Comparison of ENCODE assay signal across 8 mouse cellular contexts in genomic region chr2:24974452-24974851, GRCm38 (mm10). TPM values are rescaled to one million over a fixed set of nuclear protein-coding genes. Genes with fewer than 3 reads are reported as not detected.
A peak's percentile ranks its signal among the peaks of the same experiment; 100 is the strongest.
DNase-seq lines count a peak whose midpoint lies in the region; ATAC-seq and TF ChIP-seq lines count a peak whose summit lies in the region.
"Not testable (repeated sequence)": the region's sequence is repeated elsewhere in the genome, so short reads cannot be mapped to it uniquely, and the experiment has no call there.

No protein-coding gene starts in this region.

- H3K79me3 ChIP-seq in C2C12 (ENCODE audit: low read depth) = peaks cover 12% of the 10 kb centered on the region

- WGBS in heart, embryonic 14.5 days = under 1% methylated on average over 17 of the region's 17 CpGs
- WGBS in intestine, postnatal 0 days = 1% methylated on average over 17 of the region's 17 CpGs
- WGBS in limb, embryonic 14.5 days = under 1% methylated on average over 16 of the region's 17 CpGs
- under 1% methylated on average over 17 of the region's 17 CpGs for WGBS in neural tube, embryonic 12.5 days

- H3ac ChIP-seq in C2C12 (ENCODE audit: control insufficient read depth, insufficient read length, low read depth) = peak overlapping the region; percentile 76

- not testable (repeated sequence) for DNase-seq in limb, embryonic 14.5 days (ENCODE audit: low spot score)
- DNase-seq in lung, postnatal 14 days = peak; percentile 9

- H3K9ac ChIP-seq in heart, embryonic 14.5 days (ENCODE audit: low read length) = peak overlapping the region; percentile 90
- H3K9ac ChIP-seq in intestine, postnatal 0 days (ENCODE audit: low read depth, low read length) = peak overlapping the region; percentile 82
- H3K9ac ChIP-seq in limb, embryonic 14.5 days (ENCODE audit: low read depth, low read length, severe bottlenecking) = peak overlapping the region; percentile 61
- peak overlapping the region; percentile 54 for H3K9ac ChIP-seq in neural tube, embryonic 12.5 days

- H3K27me3 ChIP-seq in C2C12 (ENCODE audit: control insufficient read depth, insufficient read depth, insufficient read length); heart, embryonic 14.5 days (ENCODE audit: control insufficient read depth, insufficient read depth, low read length); intestine, postnatal 0 days (replicated peaks; ENCODE audit: control insufficient read depth, insufficient read depth, low read length); limb, embryonic 14.5 days (ENCODE audit: control insufficient read depth, insufficient read depth, low read length); neural tube, embryonic 12.5 days (replicated peaks): not testable (repeated sequence)

- peak overlapping the region; percentile 94 for H3K4me2 ChIP-seq in heart, embryonic 14.5 days (ENCODE audit: low read length)
- H3K4me2 ChIP-seq in intestine, postnatal 0 days (replicated peaks; ENCODE audit: low read depth) = peak overlapping the region; percentile 99
- H3K4me2 ChIP-seq in limb, embryonic 14.5 days (replicated peaks; ENCODE audit: low read depth, low read length, severe bottlenecking) = peak overlapping the region; percentile 98
- H3K4me2 ChIP-seq in neural tube, embryonic 12.5 days (replicated peaks) = peak overlapping the region; percentile 85

- not testable (repeated sequence) for H3K9me3 ChIP-seq in heart, embryonic 14.5 days (ENCODE audit: control insufficient read depth, low read length); intestine, postnatal 0 days (ENCODE audit: control insufficient read depth); limb, embryonic 14.5 days (ENCODE audit: control insufficient read depth, low read length); neural tube, embryonic 12.5 days

- peak overlapping the region; percentile 87 for H3K4me3 ChIP-seq in C2C12 (ENCODE audit: insufficient read depth, poor library complexity, severe bottlenecking)
- H3K4me3 ChIP-seq in brown adipose tissue, adult 24 weeks (ENCODE audit: insufficient read depth, low read depth, low read length) = peak overlapping the region; percentile 81
- H3K4me3 ChIP-seq in heart, embryonic 14.5 days (ENCODE audit: control insufficient read depth in 1 of 2, insufficient read depth in 1 of 2, low read depth in 1 of 2, low read length in 2 of 2) = peak overlapping the region; percentile 84 to 88
- peak overlapping the region; percentile 71 for H3K4me3 ChIP-seq in intestine, postnatal 0 days (ENCODE audit: low read depth, low read length)
- H3K4me3 ChIP-seq in limb, embryonic 14.5 days (replicated peaks; ENCODE audit: low read length) = peak overlapping the region; percentile 53
- H3K4me3 ChIP-seq in neural tube, embryonic 12.5 days = peak overlapping the region; percentile 66

- H3K4me1 ChIP-seq in brown adipose tissue, adult 24 weeks (ENCODE audit: control insufficient read depth, insufficient read depth, insufficient read length, low read length); intestine, postnatal 0 days (replicated peaks; ENCODE audit: control insufficient read depth, insufficient read depth, low read length); limb, embryonic 14.5 days (ENCODE audit: control insufficient read depth, insufficient read depth, low read length): not testable (repeated sequence)
- peaks cover 2 to 14% of the 10 kb centered on the region in 2 experiments for H3K4me1 ChIP-seq in heart, embryonic 14.5 days (ENCODE audit: control insufficient read depth in 2 of 2, insufficient read depth in 2 of 2, low read length in 2 of 2)
- H3K4me1 ChIP-seq in neural tube, embryonic 12.5 days = peaks cover 22% of the 10 kb centered on the region

- TF ChIP-seq CTCF in C2C12 (IDR thresholded peaks at IDR 0.05; ENCODE audit: control insufficient read depth, insufficient read depth, insufficient read length); intestine, postnatal 0 days (IDR thresholded peaks at IDR 0.05; ENCODE audit: low read depth): not testable (repeated sequence)

- ATAC-seq in erythroid progenitor cell, adult 5-6 weeks (replicated peaks; ENCODE audit: low FRiP score, poor library complexity, severe bottlenecking) = peak; percentile 47
- not testable (repeated sequence) for ATAC-seq in heart, embryonic 14.5 days (ENCODE audit: insufficient number of reproducible peaks, insufficient read depth, low FRiP score, low read depth); intestine, postnatal 0 days; limb, embryonic 14.5 days (ENCODE audit: low FRiP score, low read depth); neural tube, embryonic 12.5 days (ENCODE audit: low FRiP score, low read depth)

- TF ChIP-seq POLR2A in limb, embryonic 14.5 days (IDR thresholded peaks at IDR 0.05; ENCODE audit: borderline replicate concordance, extremely low read depth, insufficient read depth, insufficient read length) = not testable (repeated sequence)

- H3K79me2 ChIP-seq in C2C12 (ENCODE audit: control insufficient read depth, insufficient read depth) = peaks cover 17% of the 10 kb centered on the region

- H3K27ac ChIP-seq in brown adipose tissue, adult 24 weeks (replicated peaks; ENCODE audit: low read depth, low read length) = peak overlapping the region; percentile 52
- H3K27ac ChIP-seq in heart, embryonic 14.5 days (replicated peaks in 1 of 2; ENCODE audit: control insufficient read depth in 1 of 2, insufficient read depth in 1 of 2, low read depth in 2 of 2, low read length in 2 of 2) = peak overlapping the region; percentile 72 to 94
- peak overlapping the region; percentile 89 for H3K27ac ChIP-seq in intestine, postnatal 0 days (ENCODE audit: low read depth, low read length)
- peak overlapping the region; percentile 22 for H3K27ac ChIP-seq in limb, embryonic 14.5 days (replicated peaks; ENCODE audit: low read depth, low read length)
- H3K27ac ChIP-seq in neural tube, embryonic 12.5 days = not testable (repeated sequence)

- H3K36me3 ChIP-seq in C2C12 (ENCODE audit: control insufficient read depth, insufficient read depth) = peaks cover 24% of the 10 kb centered on the region
- H3K36me3 ChIP-seq in heart, embryonic 14.5 days (ENCODE audit: control insufficient read depth, insufficient read depth, low read length) = peaks cover 38% of the 10 kb centered on the region
- peaks cover 19% of the 10 kb centered on the region; the same call in 1 of the 2 replicates for H3K36me3 ChIP-seq in intestine, postnatal 0 days (ENCODE audit: control insufficient read depth, insufficient read depth)
- peaks cover 30% of the 10 kb centered on the region for H3K36me3 ChIP-seq in limb, embryonic 14.5 days (ENCODE audit: control insufficient read depth, insufficient read depth, low read length)
- peaks cover 33% of the 10 kb centered on the region for H3K36me3 ChIP-seq in neural tube, embryonic 12.5 days

RNA-seq across cellular contexts. Expression of gene Mrpl41, which starts 0.4 kb away (rescaled TPM):
- polyA plus RNA-seq in C2C12 (2012; fragmentation: generic; extraction: Trizol) = 98.4 TPM
- polyA plus RNA-seq in brown adipose tissue, adult 24 weeks (2012; ENCODE audit: insufficient read depth, insufficient read length, missing spikeins) = 115 and 150 TPM in 2 replicates
- 31.9 and 38.6 TPM in 2 replicates for total RNA-seq in erythroid progenitor cell, adult 5-6 weeks (2015; ENCODE audit: low replicate concordance)
- total RNA-seq in erythroid progenitor cell, adult 5-6 weeks (2017; ENCODE audit: low replicate concordance) = 37.8 and 40.9 TPM in 2 replicates
- 137 and 139 TPM in 2 replicates for polyA plus RNA-seq in heart, embryonic 14.5 days (2014; fragmentation: Nextera tagmentation; extraction: Ambion mirVana)
- polyA plus RNA-seq in intestine, postnatal 0 days (2015; fragmentation: Nextera tagmentation; extraction: Ambion mirVana) = 154 and 159 TPM in 2 replicates
- 63.6 and 81.9 TPM in 2 replicates for polyA plus RNA-seq in limb, embryonic 14.5 days (2012; rRNA removed)
- 133 and 136 TPM in 2 replicates for polyA plus RNA-seq in limb, embryonic 14.5 days (2014; fragmentation: Nextera tagmentation; extraction: Ambion mirVana)
- 150 and 168 TPM in 2 replicates for polyA plus RNA-seq in neural tube, embryonic 12.5 days (2016; fragmentation: Nextera tagmentation; extraction: Ambion mirVana)

RNA-seq across cellular contexts. Expression of gene Pnpla7, which starts 1.4 kb away (rescaled TPM):
- 3.8 TPM for polyA plus RNA-seq in C2C12 (2012; fragmentation: generic; extraction: Trizol)
- 7.8 and 12.2 TPM in 2 replicates for polyA plus RNA-seq in brown adipose tissue, adult 24 weeks (2012; ENCODE audit: insufficient read depth, insufficient read length, missing spikeins)
- total RNA-seq in erythroid progenitor cell, adult 5-6 weeks (2015; ENCODE audit: low replicate concordance) = 37.3 and 37.8 TPM in 2 replicates
- 30.0 and 37.0 TPM in 2 replicates for total RNA-seq in erythroid progenitor cell, adult 5-6 weeks (2017; ENCODE audit: low replicate concordance)
- 13.2 and 15.1 TPM in 2 replicates for polyA plus RNA-seq in heart, embryonic 14.5 days (2014; fragmentation: Nextera tagmentation; extraction: Ambion mirVana)
- 16.7 and 18.9 TPM in 2 replicates for polyA plus RNA-seq in intestine, postnatal 0 days (2015; fragmentation: Nextera tagmentation; extraction: Ambion mirVana)
- 11.1 and 12.0 TPM in 2 replicates for polyA plus RNA-seq in limb, embryonic 14.5 days (2012; rRNA removed)
- 7.9 and 9.0 TPM in 2 replicates for polyA plus RNA-seq in limb, embryonic 14.5 days (2014; fragmentation: Nextera tagmentation; extraction: Ambion mirVana)
- 3.3 and 5.2 TPM in 2 replicates for polyA plus RNA-seq in neural tube, embryonic 12.5 days (2016; fragmentation: Nextera tagmentation; extraction: Ambion mirVana)

RNA-seq across cellular contexts. Expression of gene Dph7, which starts 12.3 kb away (rescaled TPM):
- 13.9 TPM for polyA plus RNA-seq in C2C12 (2012; fragmentation: generic; extraction: Trizol)
- 4.9 and 6.0 TPM in 2 replicates for polyA plus RNA-seq in brown adipose tissue, adult 24 weeks (2012; ENCODE audit: insufficient read depth, insufficient read length, missing spikeins)
- 6.5 and 16.3 TPM in 2 replicates for total RNA-seq in erythroid progenitor cell, adult 5-6 weeks (2015; ENCODE audit: low replicate concordance)
- total RNA-seq in erythroid progenitor cell, adult 5-6 weeks (2017; ENCODE audit: low replicate concordance) = 2.8 and 6.1 TPM in 2 replicates
- 15.9 and 19.3 TPM in 2 replicates for polyA plus RNA-seq in heart, embryonic 14.5 days (2014; fragmentation: Nextera tagmentation; extraction: Ambion mirVana)
- 7.2 and 8.7 TPM in 2 replicates for polyA plus RNA-seq in intestine, postnatal 0 days (2015; fragmentation: Nextera tagmentation; extraction: Ambion mirVana)
- polyA plus RNA-seq in limb, embryonic 14.5 days (2012; rRNA removed) = 36.6 and 41.0 TPM in 2 replicates
- 30.4 and 32.0 TPM in 2 replicates for polyA plus RNA-seq in limb, embryonic 14.5 days (2014; fragmentation: Nextera tagmentation; extraction: Ambion mirVana)
- 29.6 and 29.8 TPM in 2 replicates for polyA plus RNA-seq in neural tube, embryonic 12.5 days (2016; fragmentation: Nextera tagmentation; extraction: Ambion mirVana)

RNA-seq across cellular contexts. Expression of gene Zmynd19, which starts 24.9 kb away (rescaled TPM):
- polyA plus RNA-seq in C2C12 (2012; fragmentation: generic; extraction: Trizol) = 35.8 TPM
- 7.2 and 10.3 TPM in 2 replicates for polyA plus RNA-seq in brown adipose tissue, adult 24 weeks (2012; ENCODE audit: insufficient read depth, insufficient read length, missing spikeins)
- total RNA-seq in erythroid progenitor cell, adult 5-6 weeks (2015; ENCODE audit: low replicate concordance) = 3.2 and 4.6 TPM in 2 replicates
- 6.6 and 13.7 TPM in 2 replicates for total RNA-seq in erythroid progenitor cell, adult 5-6 weeks (2017; ENCODE audit: low replicate concordance)
- 10.6 and 11.0 TPM in 2 replicates for polyA plus RNA-seq in heart, embryonic 14.5 days (2014; fragmentation: Nextera tagmentation; extraction: Ambion mirVana)
- 5.0 and 5.2 TPM in 2 replicates for polyA plus RNA-seq in intestine, postnatal 0 days (2015; fragmentation: Nextera tagmentation; extraction: Ambion mirVana)
- 30.7 and 31.5 TPM in 2 replicates for polyA plus RNA-seq in limb, embryonic 14.5 days (2012; rRNA removed)
- 21.2 and 22.1 TPM in 2 replicates for polyA plus RNA-seq in limb, embryonic 14.5 days (2014; fragmentation: Nextera tagmentation; extraction: Ambion mirVana)
- 22.0 and 26.9 TPM in 2 replicates for polyA plus RNA-seq in neural tube, embryonic 12.5 days (2016; fragmentation: Nextera tagmentation; extraction: Ambion mirVana)

RNA-seq across cellular contexts. Expression of gene Arrdc1, which starts 39.4 kb away (rescaled TPM):
- polyA plus RNA-seq in C2C12 (2012; fragmentation: generic; extraction: Trizol) = 6.6 TPM
- 3.1 and 5.2 TPM in 2 replicates for polyA plus RNA-seq in brown adipose tissue, adult 24 weeks (2012; ENCODE audit: insufficient read depth, insufficient read length, missing spikeins)
- total RNA-seq in erythroid progenitor cell, adult 5-6 weeks (2015; ENCODE audit: low replicate concordance) = 6.3 and 9.0 TPM in 2 replicates
- 7.7 and 8.4 TPM in 2 replicates for total RNA-seq in erythroid progenitor cell, adult 5-6 weeks (2017; ENCODE audit: low replicate concordance)
- polyA plus RNA-seq in heart, embryonic 14.5 days (2014; fragmentation: Nextera tagmentation; extraction: Ambion mirVana) = 11.9 and 13.8 TPM in 2 replicates
- 66.6 and 68.4 TPM in 2 replicates for polyA plus RNA-seq in intestine, postnatal 0 days (2015; fragmentation: Nextera tagmentation; extraction: Ambion mirVana)
- 65.0 and 80.7 TPM in 2 replicates for polyA plus RNA-seq in limb, embryonic 14.5 days (2012; rRNA removed)
- 33.1 and 34.1 TPM in 2 replicates for polyA plus RNA-seq in limb, embryonic 14.5 days (2014; fragmentation: Nextera tagmentation; extraction: Ambion mirVana)
- polyA plus RNA-seq in neural tube, embryonic 12.5 days (2016; fragmentation: Nextera tagmentation; extraction: Ambion mirVana) = 18.9 and 20.3 TPM in 2 replicates
